In the genomic region with DNA sequence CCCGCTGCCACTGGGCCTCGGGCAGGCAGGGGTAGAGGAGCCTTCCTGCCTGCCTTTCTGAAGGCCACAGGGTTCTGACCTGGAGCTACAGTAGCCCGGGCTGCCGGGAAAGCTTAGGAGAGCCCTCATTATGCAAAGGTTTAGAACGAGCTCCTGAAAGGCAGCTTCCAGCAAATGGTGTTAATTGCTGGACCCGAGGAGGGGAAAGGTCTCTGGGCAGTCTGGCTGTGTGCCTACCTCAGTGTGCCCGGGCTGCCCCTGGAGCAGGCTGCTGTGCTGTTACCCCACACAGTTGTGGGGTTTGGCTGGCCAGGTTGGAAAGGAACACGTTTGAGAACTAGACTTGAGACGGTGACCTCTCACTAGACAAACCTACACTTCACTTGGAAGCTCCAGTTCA, we compare ENCODE assay signal across 8 mouse cellular contexts. TPM values are rescaled to one million over a fixed set of nuclear protein-coding genes. Genes with fewer than 3 reads are reported as not detected.
DNase-seq lines count a peak whose midpoint lies in the region; ATAC-seq and TF ChIP-seq lines count a peak whose summit lies in the region.

No protein-coding gene starts in this region.

- no peak overlapping the region for H3K27ac ChIP-seq in intestine, embryonic 14.5 days (ENCODE audit: low read depth)
- H3K27ac ChIP-seq in intestine, postnatal 0 days (ENCODE audit: low read depth, low read length), result no peak overlapping the region
- H3K27ac ChIP-seq in embryonic facial prominence, embryonic 12.5 days, result peak overlapping the region; percentile 99
- H3K27ac ChIP-seq in hindbrain, embryonic 13.5 days, result peak overlapping the region; percentile 94
- H3K27ac ChIP-seq in midbrain, embryonic 16.5 days (ENCODE audit: low read length), result peak overlapping the region; percentile 85
- H3K27ac ChIP-seq in left cerebral cortex, adult 2 months, result no peak overlapping the region

- H3K4me3 ChIP-seq in intestine, embryonic 14.5 days (ENCODE audit: low read depth, low read length), result peak overlapping the region; percentile 72; the same call in 1 of the 2 replicates
- no peak overlapping the region for H3K4me3 ChIP-seq in intestine, postnatal 0 days (ENCODE audit: low read depth, low read length)
- H3K4me3 ChIP-seq in embryonic facial prominence, embryonic 12.5 days, result no peak overlapping the region
- peak overlapping the region; percentile 69; the same call in 1 of the 2 replicates for H3K4me3 ChIP-seq in hindbrain, embryonic 13.5 days
- H3K4me3 ChIP-seq in midbrain, embryonic 16.5 days (ENCODE audit: low read depth, low read length), result no peak overlapping the region; the same call in 1 of the 2 replicates
- no peak overlapping the region for H3K4me3 ChIP-seq in left cerebral cortex, adult 2 months

- no peaks in the 10 kb centered on the region for H3K9me3 ChIP-seq in intestine, embryonic 14.5 days (ENCODE audit: control insufficient read depth, low read length)
- no peaks in the 10 kb centered on the region for H3K9me3 ChIP-seq in intestine, postnatal 0 days (ENCODE audit: control insufficient read depth)
- H3K9me3 ChIP-seq in embryonic facial prominence, embryonic 12.5 days, result no peaks in the 10 kb centered on the region
- no peaks in the 10 kb centered on the region for H3K9me3 ChIP-seq in hindbrain, embryonic 13.5 days
- no peaks in the 10 kb centered on the region for H3K9me3 ChIP-seq in midbrain, embryonic 16.5 days (replicated peaks; ENCODE audit: control insufficient read depth, low read length, poor library complexity, severe bottlenecking)

- no peak for TF ChIP-seq CTCF in intestine, postnatal 0 days (IDR thresholded peaks at IDR 0.05; ENCODE audit: low read depth)
- TF ChIP-seq CTCF in left cerebral cortex, adult 2 months (IDR thresholded peaks at IDR 0.05), result no peak

- intact Hi-C loops in left cerebral cortex, adult 2 months (cut with DNase I), result no loop called here

- peaks cover 28% of the 10 kb centered on the region; the same call in 1 of the 2 replicates for H3K4me1 ChIP-seq in intestine, embryonic 14.5 days (replicated peaks; ENCODE audit: control insufficient read depth, insufficient read depth, low read length)
- no peaks in the 10 kb centered on the region for H3K4me1 ChIP-seq in intestine, postnatal 0 days (replicated peaks; ENCODE audit: control insufficient read depth, insufficient read depth, low read length)
- peaks cover 22% of the 10 kb centered on the region for H3K4me1 ChIP-seq in embryonic facial prominence, embryonic 12.5 days
- H3K4me1 ChIP-seq in hindbrain, embryonic 13.5 days (replicated peaks), result peaks cover 72% of the 10 kb centered on the region
- peaks cover 37% of the 10 kb centered on the region for H3K4me1 ChIP-seq in midbrain, embryonic 16.5 days (ENCODE audit: control insufficient read depth, insufficient read depth, low read length)

- ATAC-seq in intestine, embryonic 14.5 days (replicated peaks; ENCODE audit: low FRiP score, low TSS enrichment, low read depth), result no peak
- no peak for ATAC-seq in intestine, postnatal 0 days
- no peak for ATAC-seq in embryonic facial prominence, embryonic 12.5 days (ENCODE audit: insufficient number of reproducible peaks, insufficient read depth, low FRiP score, low TSS enrichment)
- no peak for ATAC-seq in hindbrain, embryonic 13.5 days (ENCODE audit: low FRiP score)
- no peak for ATAC-seq in midbrain, embryonic 16.5 days

- no peaks in the 10 kb centered on the region for H3K36me3 ChIP-seq in intestine, embryonic 14.5 days (ENCODE audit: control insufficient read depth, insufficient read depth, low read length)
- H3K36me3 ChIP-seq in intestine, postnatal 0 days (ENCODE audit: control insufficient read depth, insufficient read depth), result no peaks in the 10 kb centered on the region
- H3K36me3 ChIP-seq in embryonic facial prominence, embryonic 12.5 days, result no peaks in the 10 kb centered on the region
- peaks cover 7% of the 10 kb centered on the region for H3K36me3 ChIP-seq in hindbrain, embryonic 13.5 days
- no peaks in the 10 kb centered on the region for H3K36me3 ChIP-seq in midbrain, embryonic 16.5 days (ENCODE audit: control insufficient read depth, insufficient read depth, low read length)

- no peaks in the 10 kb centered on the region for H3K27me3 ChIP-seq in intestine, embryonic 14.5 days (replicated peaks; ENCODE audit: control insufficient read depth, insufficient read depth, low read length)
- H3K27me3 ChIP-seq in intestine, postnatal 0 days (replicated peaks; ENCODE audit: control insufficient read depth, insufficient read depth, low read length), result peaks cover 23% of the 10 kb centered on the region
- H3K27me3 ChIP-seq in embryonic facial prominence, embryonic 12.5 days, result no peaks in the 10 kb centered on the region
- H3K27me3 ChIP-seq in hindbrain, embryonic 13.5 days, result no peaks in the 10 kb centered on the region
- H3K27me3 ChIP-seq in midbrain, embryonic 16.5 days (ENCODE audit: control insufficient read depth, insufficient read depth, low read depth, low read length), result no peaks in the 10 kb centered on the region

- peak overlapping the region; percentile 90 for H3K4me2 ChIP-seq in intestine, embryonic 14.5 days (ENCODE audit: low read length)
- H3K4me2 ChIP-seq in intestine, postnatal 0 days (replicated peaks; ENCODE audit: low read depth), result no peak overlapping the region
- H3K4me2 ChIP-seq in embryonic facial prominence, embryonic 12.5 days (replicated peaks), result peak overlapping the region; percentile 71
- H3K4me2 ChIP-seq in hindbrain, embryonic 13.5 days, result peak overlapping the region; percentile 89
- peak overlapping the region; percentile 92 for H3K4me2 ChIP-seq in midbrain, embryonic 16.5 days (ENCODE audit: low read length)

- WGBS in intestine, embryonic 14.5 days, result 17% methylated on average over 9 of the region's 9 CpGs
- 35% methylated on average over 9 of the region's 9 CpGs for WGBS in intestine, postnatal 0 days
- 7% methylated on average over 9 of the region's 9 CpGs for WGBS in embryonic facial prominence, embryonic 12.5 days
- WGBS in hindbrain, embryonic 13.5 days, result 7% methylated on average over 9 of the region's 9 CpGs
- WGBS in midbrain, embryonic 16.5 days, result 5% methylated on average over 9 of the region's 9 CpGs

- H3K9ac ChIP-seq in intestine, embryonic 14.5 days (ENCODE audit: low read length), result no peak overlapping the region
- no peak overlapping the region for H3K9ac ChIP-seq in intestine, postnatal 0 days (ENCODE audit: low read depth, low read length)
- no peak overlapping the region for H3K9ac ChIP-seq in embryonic facial prominence, embryonic 12.5 days
- H3K9ac ChIP-seq in hindbrain, embryonic 13.5 days, result peak overlapping the region; percentile 87
- H3K9ac ChIP-seq in midbrain, embryonic 16.5 days (ENCODE audit: low read depth, low read length), result peak overlapping the region; percentile 27; the same call in 1 of the 2 replicates

- DNase-seq in intestine, embryonic 14.5 days (ENCODE audit: low spot score), result no peak
- no peak for DNase-seq in left cerebral cortex, adult 2 months (ENCODE audit: extremely low spot score in 1 of 2, low spot score in 2 of 2)
- DNase-seq in ovary, postnatal 14 days (ENCODE audit: low spot score), result no peak
- no peak for DNase-seq in gastrocnemius, postnatal 4 days (ENCODE audit: low spot score in 2 of 2)

RNA-seq across cellular contexts. Expression of a gene that starts 14.1 kb away (rescaled TPM):
- polyA plus RNA-seq in intestine, embryonic 14.5 days (2014; fragmentation: Nextera tagmentation; extraction: Ambion mirVana), result 11.5 and 12.1 TPM in 2 replicates
- 4.9 and 6.0 TPM in 2 replicates for polyA plus RNA-seq in intestine, postnatal 0 days (2015; fragmentation: Nextera tagmentation; extraction: Ambion mirVana)
- 24.3 and 28.1 TPM in 2 replicates for polyA plus RNA-seq in embryonic facial prominence, embryonic 12.5 days (2016; fragmentation: Nextera tagmentation; extraction: Ambion mirVana)
- polyA plus RNA-seq in hindbrain, embryonic 13.5 days (2015; fragmentation: Nextera tagmentation; extraction: Ambion mirVana), result 40.0 and 41.1 TPM in 2 replicates
- 38.4 and 38.6 TPM in 2 replicates for polyA plus RNA-seq in midbrain, embryonic 16.5 days (2015; fragmentation: Nextera tagmentation; extraction: Ambion mirVana)
- total RNA-seq in left cerebral cortex, adult 2 months (2021), result 10 to 100 TPM; 52.3 to 54.6 TPM
- total RNA-seq in gastrocnemius, postnatal 4 days (2021), result 10 to 100 TPM; 94.6 to 97.6 TPM

Comparison
In these comparisons a context has a peak if more than half of its experiments do, and no peak if none do; other contexts are left out.
1. H3K4me3 ChIP-seq: peak in intestine, embryonic 14.5 days (single experiment) and hindbrain, embryonic 13.5 days (single experiment); none in intestine, postnatal 0 days (single experiment), embryonic facial prominence, embryonic 12.5 days (single experiment), midbrain, embryonic 16.5 days (single experiment) and left cerebral cortex, adult 2 months (single experiment).
2. H3K27ac ChIP-seq: peak in embryonic facial prominence, embryonic 12.5 days (single experiment), hindbrain, embryonic 13.5 days (single experiment) and midbrain, embryonic 16.5 days (single experiment); none in intestine, embryonic 14.5 days (single experiment), intestine, postnatal 0 days (single experiment) and left cerebral cortex, adult 2 months (single experiment).
3. H3K9ac ChIP-seq: peak in hindbrain, embryonic 13.5 days (single experiment) and midbrain, embryonic 16.5 days (single experiment); none in intestine, embryonic 14.5 days (single experiment), intestine, postnatal 0 days (single experiment) and embryonic facial prominence, embryonic 12.5 days (single experiment).